Mouse (Mus musculus): ENCODE data around the gene Abca9. TPM values are rescaled to one million over a fixed set of nuclear protein-coding genes. Genes with fewer than 3 reads are reported as not detected.

Abca9 gene
- 10 to 100 TPM; 10.6 to 12.3 TPM for total RNA-seq (2021)
- long read RNA-seq, experiment 1, partial matches to known transcripts, result 4 of 6 reads
- long read RNA-seq, experiment 1, other reads (novel, unspliced or antisense), result 2 of 6 reads
- long read RNA-seq, experiment 2, partial matches to known transcripts, result 2 of 2 reads
- long read RNA-seq, experiment 2, other reads (novel, unspliced or antisense), result 0 of 2 reads

DNA sequence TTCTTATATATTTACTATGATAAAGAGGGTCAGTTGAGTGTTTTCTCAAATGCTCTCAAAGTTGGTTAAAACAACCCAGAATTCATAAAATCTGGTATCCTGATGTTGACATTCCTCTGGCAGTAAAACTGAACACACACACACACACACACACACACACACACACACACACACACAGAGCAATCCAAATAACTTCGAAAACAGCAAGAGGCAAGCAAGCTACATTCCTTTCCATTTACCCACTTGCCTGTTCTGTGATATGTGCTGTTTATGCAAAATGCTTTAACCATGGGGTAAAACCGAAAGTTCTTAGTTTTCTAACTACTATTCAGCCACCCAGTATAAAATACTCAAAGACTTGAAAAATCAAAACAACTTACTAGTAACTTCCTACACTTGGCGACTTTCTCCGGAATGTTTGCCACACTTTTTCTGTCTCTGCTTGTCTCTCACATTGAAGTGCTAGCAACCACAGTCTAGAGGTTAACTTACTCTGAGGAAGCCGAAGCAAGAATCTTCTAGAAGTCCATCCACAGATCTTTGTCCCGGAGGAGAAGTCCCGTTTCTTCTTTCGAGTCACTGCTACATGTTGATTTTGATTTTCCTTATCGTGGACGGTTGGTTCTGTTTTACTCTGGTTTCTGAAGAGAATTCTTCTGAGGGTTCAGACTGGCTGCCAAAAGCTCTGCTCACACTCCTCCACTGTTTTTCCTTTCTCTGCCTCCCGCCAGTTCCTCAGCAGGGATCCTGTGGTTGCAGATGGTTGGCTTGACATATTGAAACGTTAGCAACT lies at the start of gene Abca9:
Gene Abca9, minus strand, starts transcription at position 738 of the 793 bp plus-strand sequence.
- DNase-seq, result peak; percentile 73 to 78

DNA sequence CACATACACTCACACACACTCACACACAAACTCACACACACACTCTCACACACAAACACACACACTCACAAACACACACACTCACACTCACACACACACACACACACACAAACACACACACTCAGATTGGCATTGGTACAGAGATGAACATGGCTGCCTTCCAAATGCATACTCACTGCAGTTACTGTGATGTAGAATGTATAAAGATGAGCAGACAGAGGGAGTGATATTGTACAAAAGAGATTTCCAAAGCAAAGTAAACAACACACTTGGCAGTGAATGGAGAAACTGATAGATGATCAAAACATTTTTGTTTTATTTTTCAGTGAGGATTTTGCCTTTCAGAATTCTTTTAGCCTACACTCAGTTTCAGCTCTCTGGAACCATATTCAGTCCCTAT lies 49.1 kb upstream of the Abca9 start:
- DNase-seq, result no peak

DNA sequence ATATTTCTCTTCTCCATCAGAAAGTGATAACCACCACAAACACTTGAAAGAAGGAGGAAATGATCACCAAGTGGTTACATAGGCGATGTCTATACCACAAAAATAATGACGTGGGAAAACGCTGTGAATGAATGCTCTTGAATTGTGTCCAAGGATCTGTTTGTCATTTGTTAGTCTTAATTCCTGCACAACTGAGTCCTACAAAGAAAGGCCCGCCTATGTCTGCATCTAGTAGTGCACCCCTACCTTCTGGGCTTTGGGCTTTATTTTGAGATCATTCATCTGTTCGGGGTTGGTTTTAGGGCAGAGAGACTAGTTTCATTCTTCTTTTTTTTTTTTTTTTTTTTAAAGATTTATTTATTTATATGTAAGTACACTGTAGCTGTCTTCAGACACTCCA lies 35.9 kb upstream of the Abca9 start:
- no peak for DNase-seq

DNA sequence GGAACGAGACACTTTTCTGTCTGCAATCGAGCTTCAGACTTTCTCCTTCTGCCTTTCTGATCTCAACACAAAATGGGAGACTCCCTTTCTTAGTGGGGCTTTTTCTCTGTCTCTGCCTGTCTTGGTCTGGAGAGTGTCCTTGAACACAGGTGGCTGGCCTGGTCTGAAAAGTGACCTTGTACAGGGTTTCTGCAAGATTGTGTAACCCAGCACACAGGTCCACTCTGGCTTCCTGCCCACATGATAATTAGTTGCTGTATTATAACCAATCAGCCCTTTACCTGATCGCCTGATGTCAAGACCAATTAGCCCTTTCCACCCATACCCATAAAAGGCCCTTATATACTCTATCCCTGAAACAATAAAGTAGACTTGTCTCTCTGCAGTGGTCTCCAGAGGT lies 30.9 kb upstream of the Abca9 start:
- DNase-seq, result no peak

DNA sequence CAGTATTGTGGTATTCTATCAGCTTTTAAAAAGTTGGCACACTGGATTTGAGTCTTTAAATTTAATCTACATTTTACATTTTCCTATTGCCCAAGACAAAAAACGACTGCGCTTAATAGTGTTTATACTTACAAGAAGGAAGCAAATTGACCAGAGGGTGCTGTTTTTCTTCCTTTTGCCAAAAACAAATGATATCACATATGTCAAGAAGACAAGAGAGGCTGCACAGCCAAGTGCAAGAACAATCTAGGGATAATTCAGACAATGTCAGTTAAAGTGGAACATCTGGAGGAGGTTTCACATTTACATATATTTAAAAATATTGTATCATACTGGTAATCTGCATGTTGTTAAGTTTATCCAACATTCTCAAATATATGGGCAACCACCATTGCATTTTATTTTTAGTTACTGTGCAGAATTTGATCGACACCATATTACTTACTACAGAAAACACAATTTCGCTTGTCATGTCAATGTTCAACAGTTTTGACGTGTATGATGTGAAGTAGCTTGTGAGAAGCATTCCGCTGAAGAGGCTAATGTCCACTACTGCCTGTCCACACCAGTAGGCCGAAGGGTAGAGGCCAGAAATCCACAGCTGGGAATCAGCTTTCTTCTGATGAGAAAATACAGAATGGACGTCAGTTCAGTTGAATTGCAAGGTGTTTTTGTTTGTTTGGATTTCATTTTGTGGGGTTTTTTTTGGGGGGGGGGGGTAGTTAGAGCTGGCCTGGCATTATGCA lies 28.7 kb upstream of the Abca9 start:
- DNase-seq, result no peak

DNA sequence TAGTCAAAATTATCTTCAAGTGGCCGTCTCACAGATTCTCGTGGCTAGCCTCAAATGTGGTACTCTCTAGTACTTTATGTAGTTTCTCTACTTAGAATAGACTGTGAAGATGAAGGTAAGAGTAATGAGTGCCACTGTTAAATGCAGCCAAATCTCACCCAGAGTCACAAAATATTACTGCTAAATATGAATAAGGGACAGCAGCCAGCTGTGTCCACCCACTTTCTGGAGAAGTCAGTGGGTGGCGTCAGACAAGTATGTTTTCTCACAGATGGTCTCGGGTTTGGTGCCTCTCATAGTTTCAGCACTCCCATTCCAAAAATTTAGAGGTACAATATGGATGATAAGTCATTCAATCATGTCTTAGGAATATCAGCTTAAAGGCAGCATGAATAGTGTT lies 27.3 kb upstream of the Abca9 start:
- DNase-seq, result no peak

DNA sequence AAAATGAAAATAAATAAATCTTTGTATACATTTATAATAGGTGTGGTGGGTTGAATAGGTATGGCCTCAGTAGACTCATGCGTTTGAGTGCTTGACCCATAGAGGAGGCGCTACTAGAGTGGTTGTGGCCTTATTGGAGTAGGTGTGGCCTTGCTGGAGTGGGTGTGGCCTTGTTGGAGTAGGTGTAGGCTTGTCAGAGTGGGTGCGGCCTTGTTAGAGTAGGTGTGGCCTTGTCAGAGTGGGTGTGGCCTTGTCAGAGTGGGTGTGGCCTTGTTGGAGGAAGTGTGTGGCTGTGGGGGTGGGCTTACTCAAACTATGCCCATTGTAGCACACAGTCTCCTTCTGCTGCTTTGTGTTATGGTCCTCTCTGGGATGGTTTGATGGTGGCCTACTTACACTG lies 3.2 kb upstream of the Abca9 start:
- DNase-seq, result no peak

DNA sequence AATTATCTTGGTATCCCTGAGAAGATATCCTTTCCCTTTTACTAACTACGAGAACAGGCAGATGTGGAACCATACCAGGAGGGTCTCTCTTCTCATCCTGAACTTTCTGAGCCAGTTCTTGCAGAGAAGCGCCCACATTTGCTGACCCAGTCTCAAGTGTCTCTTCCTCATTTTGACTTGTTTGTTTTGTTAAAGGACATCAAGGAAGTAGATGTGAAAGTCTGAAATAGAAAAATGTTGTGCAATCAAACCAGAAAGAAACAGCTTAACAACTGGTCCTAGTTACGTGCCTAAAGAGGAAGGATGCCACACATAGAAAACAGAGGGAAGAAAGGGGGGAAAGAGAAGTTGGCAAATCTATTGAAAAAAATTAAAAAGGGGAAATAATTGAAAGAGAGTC lies 2.2 kb downstream of the Abca9 start:
- peak; percentile 48 to 51 for DNase-seq

DNA sequence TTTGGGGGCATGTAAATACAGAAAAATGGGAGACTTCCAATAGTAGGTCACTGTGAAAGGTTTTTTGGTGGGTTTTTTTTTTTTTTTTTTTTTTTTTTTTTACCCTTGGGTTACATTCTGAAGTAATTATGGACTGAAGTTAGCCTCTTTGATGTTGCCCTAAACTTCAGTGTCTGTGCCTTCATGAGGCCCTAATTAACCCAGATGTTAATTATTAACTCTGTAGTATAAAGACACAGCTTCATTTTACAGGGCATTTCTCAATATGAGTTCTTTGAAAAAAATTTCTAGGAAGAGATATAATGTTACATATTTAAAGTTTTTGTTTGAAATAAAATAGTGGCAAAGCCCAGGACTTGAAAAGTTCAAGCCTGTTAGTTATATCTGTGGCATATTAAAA lies 2.6 kb downstream of the Abca9 start:
- no peak for DNase-seq

DNA sequence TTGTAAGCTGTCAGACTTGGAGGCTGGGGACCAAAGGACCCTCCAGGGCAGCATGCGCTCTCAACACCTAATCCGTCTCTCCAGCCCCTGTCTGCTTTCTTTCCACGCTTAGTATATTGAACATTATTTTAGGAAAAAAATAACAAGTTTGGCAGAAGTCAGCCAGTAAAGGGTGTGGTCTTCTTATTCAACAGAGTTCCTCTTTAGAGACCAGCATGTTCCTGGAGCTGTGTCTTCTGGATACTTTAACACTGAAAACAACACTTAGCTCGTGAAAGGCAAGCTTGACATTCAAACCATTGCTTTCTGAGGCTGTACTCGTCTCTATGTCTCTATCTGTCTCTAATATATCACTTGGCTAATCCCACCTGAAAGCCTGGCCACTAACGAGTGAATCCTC lies 10.9 kb downstream of the Abca9 start:
- no peak for DNase-seq

DNA sequence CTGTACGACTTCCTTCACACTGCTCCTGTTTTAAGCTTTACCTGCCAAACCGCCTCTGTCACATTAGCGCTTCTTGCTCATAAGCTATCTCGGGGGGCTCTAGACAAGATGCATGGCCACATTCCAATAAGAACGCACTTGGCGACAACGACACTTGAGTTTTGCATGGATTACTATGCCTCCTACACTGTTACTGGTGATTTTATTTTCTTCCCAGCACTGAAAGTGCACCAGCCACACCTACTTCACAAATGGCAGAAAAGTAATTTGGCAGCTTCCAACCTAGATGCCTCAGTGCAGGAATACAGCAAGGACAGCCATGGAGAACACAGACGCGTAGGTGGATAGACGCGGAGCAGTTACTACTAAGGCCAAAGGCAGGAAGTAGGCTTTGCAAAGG lies 12.0 kb downstream of the Abca9 start:
- DNase-seq, result no peak

DNA sequence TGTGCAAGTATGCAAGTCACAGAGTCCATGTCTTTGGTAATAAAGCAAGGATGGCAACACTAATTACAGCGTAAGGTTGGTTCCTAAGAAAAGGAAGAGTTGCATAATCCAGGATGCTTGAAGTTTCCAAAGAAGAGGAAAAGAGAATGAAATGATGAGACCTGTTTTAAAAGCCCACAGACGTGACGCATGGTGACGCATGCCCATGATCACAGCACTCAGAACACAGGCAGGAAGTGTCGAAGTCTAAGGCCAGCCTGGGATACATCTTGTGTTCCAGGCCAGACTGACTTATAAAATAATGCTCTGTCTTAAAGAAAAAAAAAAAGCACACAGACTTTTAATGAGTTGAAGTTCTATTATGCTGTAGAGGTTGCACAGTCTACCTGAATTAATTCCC lies 20.4 kb downstream of the Abca9 start:
- DNase-seq, result no peak

DNA sequence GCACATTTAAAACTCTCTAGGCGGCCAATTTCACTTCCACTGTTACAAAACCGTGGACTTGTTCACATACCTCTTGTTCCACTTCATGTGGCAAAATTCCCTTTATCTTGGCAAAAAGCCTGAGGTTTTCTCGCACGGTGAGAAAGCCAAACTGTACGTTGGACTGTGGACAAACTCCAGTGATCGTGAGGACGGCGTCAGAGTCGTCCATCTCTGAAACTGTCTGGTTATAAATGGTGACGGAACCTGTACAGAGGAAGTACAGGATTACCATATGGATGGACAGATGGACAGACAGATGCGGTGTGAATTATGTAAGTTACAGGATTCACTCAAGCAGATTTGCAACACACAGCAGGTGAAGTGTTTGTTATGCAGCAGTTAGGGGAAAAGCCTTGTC lies 22.6 kb downstream of the Abca9 start:
- DNase-seq, result no peak

DNA sequence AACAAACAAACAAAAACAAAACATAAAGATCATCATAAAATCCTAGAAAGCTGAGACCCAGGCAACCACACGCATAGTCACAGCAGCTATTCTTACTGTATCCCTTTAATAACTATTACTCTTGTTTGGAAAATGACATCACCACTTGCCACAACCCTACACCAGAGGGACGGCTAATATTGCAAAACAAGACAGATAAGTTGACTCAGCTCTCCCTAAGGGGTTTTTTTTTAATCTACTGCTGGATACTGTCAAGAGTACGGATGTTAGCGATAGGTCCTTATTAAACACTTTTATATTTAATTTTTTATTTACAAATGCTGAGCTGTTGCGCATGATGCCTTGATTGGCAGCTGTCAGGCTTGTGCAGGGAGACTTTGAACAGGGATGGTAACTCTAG lies 37.2 kb downstream of the Abca9 start:
- peak; percentile 15 to 40 for DNase-seq

DNA sequence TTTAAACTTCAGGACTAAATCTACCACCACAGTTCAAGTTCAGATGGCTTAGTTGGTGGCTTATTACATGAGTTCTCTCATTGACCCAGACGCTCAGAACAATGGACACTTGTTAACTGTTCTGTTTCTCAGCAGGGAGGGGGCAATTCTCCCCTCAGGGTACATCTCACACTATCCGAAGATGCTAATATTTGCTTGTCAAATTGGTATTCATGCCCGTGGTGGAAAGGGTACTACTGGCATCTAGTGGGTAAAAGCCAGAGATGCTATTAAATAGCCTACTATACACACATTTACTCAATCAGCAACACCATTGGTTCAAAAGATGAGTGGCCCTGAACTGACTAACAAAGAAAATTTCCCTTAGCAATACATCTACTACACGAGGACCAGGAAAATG lies 56.9 kb downstream of the Abca9 start:
- DNase-seq, result no peak

DNA sequence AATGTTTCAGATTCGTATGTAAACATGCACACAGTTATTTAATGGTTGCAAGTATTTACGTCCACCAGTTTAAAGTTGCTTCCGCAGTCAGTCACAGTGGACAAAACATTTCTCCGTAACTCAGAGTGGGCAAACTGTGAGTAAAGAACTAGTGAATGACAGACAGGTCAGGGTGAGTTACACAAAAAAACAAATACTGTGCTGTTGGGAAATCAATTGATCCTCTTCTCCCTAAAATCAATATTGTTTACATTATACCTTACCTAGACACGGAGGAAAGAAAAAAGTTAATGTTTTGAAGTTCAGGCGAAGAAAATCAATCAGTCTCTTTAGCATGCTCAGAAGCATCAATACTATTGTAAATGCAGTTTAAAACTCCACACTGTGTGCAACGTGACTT lies 66.6 kb downstream of the Abca9 start:
- no peak for DNase-seq

DNA sequence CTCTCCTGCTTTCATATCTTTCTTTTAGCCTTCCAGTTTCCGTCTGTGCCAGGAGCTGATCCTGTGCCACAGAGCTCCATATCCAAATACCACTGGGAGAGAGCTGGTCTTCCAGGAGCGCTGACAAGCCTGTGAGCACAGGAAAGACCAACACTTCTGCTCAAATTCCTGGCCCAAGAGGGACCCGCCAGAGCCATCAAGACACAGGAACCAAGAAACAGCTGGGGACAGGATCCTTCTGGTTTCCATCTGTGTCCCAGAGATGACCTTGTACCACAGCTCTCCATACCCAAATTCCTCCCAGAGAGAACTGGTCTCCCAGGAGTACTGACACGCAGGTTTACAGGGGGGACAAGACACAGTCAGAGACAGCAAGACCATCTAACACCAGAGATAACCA lies 69.1 kb downstream of the Abca9 start:
- peak; percentile 31 to 37 for DNase-seq

DNA sequence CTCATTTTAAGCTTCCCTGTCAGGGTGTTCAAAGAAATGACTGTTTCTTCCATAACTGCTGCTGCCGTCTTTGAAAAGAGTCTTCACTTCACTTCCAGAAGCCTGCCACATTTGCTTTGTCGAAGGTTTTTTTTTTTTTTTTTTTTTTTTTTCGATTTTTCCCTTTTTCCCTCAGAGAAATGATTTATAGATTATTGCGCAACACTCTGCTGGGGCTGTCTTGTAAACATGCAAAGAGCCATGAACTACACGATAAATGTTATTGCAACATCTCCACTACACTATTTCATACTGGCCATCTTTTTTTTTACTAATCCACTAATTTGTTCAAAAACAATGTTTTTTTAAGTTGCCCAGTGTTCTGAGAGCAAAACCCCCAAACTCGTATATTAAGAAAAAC lies 70.5 kb downstream of the Abca9 start:
- no peak for DNase-seq

DNA sequence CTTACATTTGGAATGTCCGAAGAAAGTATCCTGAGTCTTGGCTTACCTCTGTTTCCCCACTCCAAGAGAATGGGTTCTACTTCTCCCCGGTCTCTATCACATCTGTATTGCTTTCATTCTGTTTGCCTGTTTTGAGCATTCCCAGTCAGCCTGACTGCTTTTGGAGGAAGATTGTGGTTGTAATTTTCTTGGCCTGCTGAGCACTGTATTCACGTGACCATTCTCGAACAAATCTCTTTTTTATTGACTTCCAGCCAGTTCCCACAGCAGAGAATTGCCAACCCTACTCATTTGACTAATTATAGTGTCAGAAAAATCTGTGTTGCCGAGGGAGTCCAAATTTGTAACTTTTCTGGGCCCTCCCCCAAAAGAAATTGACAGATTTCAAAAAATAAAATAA lies 72.1 kb downstream of the Abca9 start, which contains the start of gene Abca8a:
Gene Abca8a, minus strand, starts transcription at position 121 of the 400 bp plus-strand sequence.
- DNase-seq, result peak; percentile 71 to 77

DNA sequence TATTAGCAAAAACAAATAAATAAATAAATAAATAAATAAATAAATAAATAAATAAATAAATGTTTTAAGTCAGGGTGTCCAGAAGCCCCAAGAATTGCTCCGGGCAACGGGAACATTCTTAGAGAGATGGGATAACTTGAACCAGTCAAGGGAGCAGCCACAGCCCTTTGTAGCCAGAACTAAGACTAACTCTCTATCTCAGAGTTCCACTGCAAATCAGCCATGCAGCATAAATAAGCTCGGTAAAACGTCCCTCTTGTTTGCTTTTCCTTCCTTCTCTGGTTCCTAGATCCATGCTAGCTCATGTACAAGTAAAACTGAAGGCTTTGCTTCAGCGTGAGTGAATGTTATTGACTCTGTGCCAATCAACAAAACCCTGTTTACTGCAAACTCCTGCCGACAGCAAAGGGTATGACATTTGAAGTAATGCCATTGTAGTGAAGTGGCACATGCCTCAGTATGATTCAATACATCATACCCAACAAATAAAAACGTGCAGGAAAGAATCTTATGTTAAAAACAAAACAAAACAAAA lies 73.1 kb downstream of the Abca9 start:
- DNase-seq, result peak; percentile 7 to 24

DNA sequence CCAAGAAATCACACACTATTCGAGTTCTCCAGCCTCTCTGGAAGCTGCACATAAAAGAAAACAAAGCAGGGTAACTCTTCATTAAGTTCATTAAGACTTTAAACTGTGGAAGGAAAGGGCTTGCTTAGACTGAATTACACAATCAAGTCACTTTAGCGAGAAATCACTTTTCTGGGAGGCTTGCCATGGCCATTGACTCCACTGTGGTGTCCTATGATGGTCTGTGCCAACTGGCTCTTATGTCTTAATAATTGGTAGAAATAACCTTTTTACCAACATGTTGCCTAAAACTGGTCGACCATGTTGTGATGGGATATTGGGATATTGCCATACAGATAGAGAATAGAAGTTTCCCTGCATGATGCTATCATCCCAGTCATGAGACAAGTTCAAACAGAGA lies 73.8 kb downstream of the Abca9 start:
- peak; percentile 65 to 69 for DNase-seq

DNA sequence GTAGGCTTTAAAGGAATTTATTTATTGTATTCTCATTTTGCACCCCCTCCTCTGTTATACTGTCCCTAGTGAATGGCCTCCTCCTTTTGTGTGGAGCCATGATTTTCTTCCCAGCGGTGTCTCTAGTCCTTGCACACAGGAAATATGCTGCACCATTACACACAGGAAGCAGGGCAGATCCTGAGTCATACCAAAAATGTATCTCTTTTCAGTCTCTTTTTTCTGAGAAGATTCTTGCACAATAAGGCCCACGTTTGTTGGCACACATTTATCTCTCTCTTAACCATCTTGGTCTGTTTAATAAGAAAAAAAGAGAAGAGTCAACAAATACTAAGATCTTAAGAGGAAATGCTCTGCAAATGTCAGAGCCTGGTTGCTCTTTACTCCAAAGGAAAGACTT lies 76.7 kb downstream of the Abca9 start:
- DNase-seq, result peak in 1 of 2 experiments; percentile 40

DNA sequence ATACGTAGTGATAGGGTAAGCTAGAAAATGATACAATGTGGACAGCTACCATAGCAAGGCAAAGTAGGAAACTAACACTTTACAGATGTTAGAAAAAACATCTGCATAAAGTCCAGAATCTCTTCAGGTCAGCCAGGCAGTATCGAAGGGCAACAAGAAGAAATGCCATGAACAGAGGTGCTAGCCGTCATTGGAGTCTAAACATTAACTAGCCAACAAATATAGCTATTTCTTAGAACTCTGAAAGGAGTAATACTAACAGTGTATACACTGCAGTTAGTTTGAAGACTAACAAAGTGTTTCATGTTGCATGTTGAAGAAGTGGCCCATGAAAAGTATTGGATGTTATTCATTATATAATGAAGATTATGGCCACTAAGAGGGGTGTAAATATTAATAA lies 95.8 kb downstream of the Abca9 start:
- DNase-seq, result no peak

Data from heart, adult 18-20 months (tissue).